Mouse (Mus musculus) B cell, adult 67 days (primary cell): ENCODE data around the gene Ccdc158. TPM values are rescaled to one million over a fixed set of nuclear protein-coding genes. Genes with fewer than 3 reads are reported as not detected.

ENCODE experiments used
- total RNA-seq, 2 experiments: library from RNA; stranded (reverse); gene quantifications; 4 replicates each; pipeline ENCODE4 v1.2.4; 2023

The Ccdc158 gene
- under 1 TPM in 1 of 2 experiments, not detected in 1; 0.32 TPM for total RNA-seq

GRCm38 (mm10) chr5:92674859-92675573 is at the start of gene Ccdc158:
Gene Ccdc158, minus strand, starts transcription at chr5:92675271.

GRCm38 (mm10) chr5:92683351-92683807 is 8.3 kb upstream of the Ccdc158 start, which contains the start of gene Shroom3:
Gene Shroom3, plus strand, starts transcription at chr5:92683435.

GRCm38 (mm10) chr5:92602691-92603690 is 72.1 kb downstream of the Ccdc158 start, which contains the start of gene Stbd1:
Gene Stbd1, plus strand, starts transcription at chr5:92603041.

Other genes with a start within 250 kb of the Ccdc158 start
- 10 to 100 TPM; 55.3 to 60.4 TPM for gene Nup54, start 240.1 kb downstream of the Ccdc158 start, total RNA-seq
- gene Scarb2, start 168.4 kb downstream of the Ccdc158 start, total RNA-seq = 10 to 100 TPM; 31.1 to 33.0 TPM
- gene Fam47e, start 120.2 kb downstream of the Ccdc158 start, total RNA-seq = not detected
- 1 to 10 TPM; 5.6 to 7.6 TPM for gene Stbd1, start 72.2 kb downstream of the Ccdc158 start, total RNA-seq
- not detected for gene Shroom3, start 8.2 kb upstream of the Ccdc158 start, total RNA-seq